Mouse (Mus musculus): ENCODE measurements around the gene Nrg3.

- TF ChIP-seq EP300 (IDR thresholded peaks at IDR 0.05; ENCODE audit: low read depth) (no peak), CTCF (IDR thresholded peaks at IDR 0.05; ENCODE audit: low read depth) (no peak)
Observed at GRCm38 (mm10) chr14:38870591-38870990, 602.3 kb downstream of the Nrg3 start.

Data from liver, postnatal 0 days (tissue).